Mouse (Mus musculus) liver, embryonic 15.5 days (tissue): ENCODE measurements around the gene Hist1h3g. TPM values are rescaled to one million over a fixed set of nuclear protein-coding genes. Genes with fewer than 3 reads are reported as not detected.

Experiments
- ATAC-seq: fragments of 200-750 bp; cut with Nextera tagmentation; 2 replicates; pipeline ENCODE4 v1.8.0; 2017; ENCODE audit warnings: moderate number of reproducible peaks, mild to moderate bottlenecking, moderate library complexity; ENCODE audit not compliant: insufficient read depth
- H3K27ac ChIP-seq: fragments of 300-500 bp; sonication (generic); replicated peaks from 2 replicates; pipeline ENCODE4 v1.5.1; 2015; ENCODE audit warnings: mild to moderate bottlenecking, inconsistent platforms
- H3K27me3 ChIP-seq: fragments of 300-500 bp; sonication (generic); 2 replicates; pipeline ENCODE4 v1.6.1; 2015; ENCODE audit warnings: mild to moderate bottlenecking, inconsistent platforms
- H3K36me3 ChIP-seq: fragments of 300-500 bp; sonication (generic); replicated peaks from 2 replicates; pipeline ENCODE4 v1.6.1; 2015; ENCODE audit warnings: moderate library complexity, mild to moderate bottlenecking, inconsistent platforms
- H3K4me1 ChIP-seq: fragments of 300-500 bp; sonication (generic); replicated peaks from 2 replicates; pipeline ENCODE4 v1.6.1; 2015; ENCODE audit warnings: inconsistent platforms
- H3K4me2 ChIP-seq: fragments of 300-500 bp; sonication (generic); 2 replicates; pipeline ENCODE4 v1.6.1; 2015; ENCODE audit warnings: moderate library complexity, mild to moderate bottlenecking, inconsistent platforms
- H3K4me3 ChIP-seq: fragments of 300-500 bp; sonication (generic); replicated peaks from 2 replicates; pipeline ENCODE4 v1.5.1; 2015; ENCODE audit warnings: mild to moderate bottlenecking, inconsistent platforms
- H3K9ac ChIP-seq: fragments of 300-500 bp; sonication (generic); 2 replicates; pipeline ENCODE4 v1.6.1; 2015; ENCODE audit warnings: moderate library complexity, mild to moderate bottlenecking, inconsistent platforms
- H3K9me3 ChIP-seq: fragments of 300-500 bp; sonication (generic); replicated peaks from 2 replicates; pipeline ENCODE4 v1.6.1; 2016; ENCODE audit warnings: inconsistent platforms
- WGBS: fragments of 180-500 bp; shearing (Covaris S2); methylation state at CpG from one replicate; pipeline ENCODE4 v1.1.7; 2015; ENCODE audit warnings: mixed read lengths; ENCODE audit not compliant: insufficient replicate concordance; 5-methylcytosine and 5-hydroxymethylcytosine counted together
- polyA plus RNA-seq: library from polyadenylated mRNA; unstranded; fragments of >200 nt; fragmentation: Nextera tagmentation; extraction: Ambion mirVana; gene quantifications from 2 replicates; pipeline ENCODE4 v1.2.1, GENCODE M21; 2015

Hist1h3g gene
- polyA plus RNA-seq, 1 experiment from 2014 or later, result 9.4 TPM

DNA sequence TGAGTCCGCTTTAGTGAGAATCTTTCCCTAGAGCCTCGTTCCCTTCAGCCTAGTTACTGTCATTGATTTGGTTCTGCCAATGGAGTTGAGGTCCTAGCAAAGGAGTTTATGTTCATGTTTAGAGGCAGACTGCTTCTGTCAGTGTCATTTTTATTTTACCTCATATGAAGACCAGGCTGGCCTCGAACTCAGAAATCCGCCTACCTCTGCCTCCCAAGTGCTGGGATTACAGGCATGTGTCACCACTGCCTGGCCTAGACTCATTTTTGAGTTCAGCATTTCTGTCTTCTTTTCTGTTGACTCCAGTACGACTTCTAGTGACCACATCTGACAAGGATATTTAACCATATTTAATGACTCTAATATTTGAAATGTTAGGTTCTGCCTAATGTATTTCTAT lies 19.9 kb upstream of the Hist1h3g start:
- Histone ChIP-seq H3K36me3 (no peaks in the 10 kb centered on the region), H3K4me1 (peaks cover 29% of the 10 kb centered on the region), H3K27me3 (no peaks in the 10 kb centered on the region), H3K27ac (no peak overlapping the region), H3K4me2 (no peak overlapping the region), H3K4me3 (no peak overlapping the region), H3K9me3 (no peaks in the 10 kb centered on the region), H3K9ac (no peak overlapping the region)
- 60% methylated on average over 5 of the region's 5 CpGs for WGBS
- no peak for ATAC-seq

DNA sequence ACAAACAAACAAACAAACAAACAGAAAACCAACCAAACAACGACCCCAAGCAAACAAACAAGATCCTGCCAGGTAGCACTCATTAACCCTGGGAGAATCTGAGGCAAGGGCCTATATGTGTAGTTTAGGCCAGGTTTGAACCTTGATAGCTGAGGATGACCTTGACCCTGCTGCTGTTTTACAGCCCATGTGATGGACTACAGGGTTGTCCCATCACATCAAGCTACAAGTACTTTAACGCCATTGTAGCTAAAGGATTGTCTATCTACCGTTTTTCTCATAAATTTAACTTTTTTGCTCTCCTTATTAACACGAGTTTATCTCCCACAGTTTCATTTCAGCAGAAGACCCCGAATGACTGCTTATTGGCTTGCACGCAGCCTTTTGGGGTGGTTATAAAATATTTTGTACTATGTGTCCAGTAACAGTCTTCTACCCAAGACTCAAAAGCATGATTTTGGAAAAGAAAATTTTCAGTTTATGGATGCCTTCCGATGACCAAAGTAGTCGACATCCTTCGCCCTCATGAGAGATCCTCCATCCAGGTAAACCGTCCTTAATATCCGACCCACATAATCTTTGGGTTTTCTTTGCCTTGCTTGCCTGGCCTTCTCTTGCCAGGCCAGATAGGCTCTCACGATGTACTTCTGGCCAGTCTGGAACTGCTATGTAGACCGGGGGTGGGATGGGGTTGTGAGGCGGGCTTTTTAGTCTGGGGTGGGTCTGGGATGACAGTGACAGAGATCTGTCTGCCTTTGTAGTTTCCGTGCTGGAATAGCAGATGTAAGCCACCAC lies 19.2 kb upstream of the Hist1h3g start:
- Histone ChIP-seq H3K4me3 (peak overlapping the region; percentile 62), H3K27me3 (no peaks in the 10 kb centered on the region), H3K4me2 (peak overlapping the region; percentile 89), H3K36me3 (no peaks in the 10 kb centered on the region), H3K9me3 (no peaks in the 10 kb centered on the region), H3K9ac (peak overlapping the region; percentile 24; the same call in 1 of the 2 replicates), H3K4me1 (peaks cover 33% of the 10 kb centered on the region), H3K27ac (no peak overlapping the region)
- WGBS, result 50% methylated on average over 15 of the region's 15 CpGs
- ATAC-seq, result no peak

DNA sequence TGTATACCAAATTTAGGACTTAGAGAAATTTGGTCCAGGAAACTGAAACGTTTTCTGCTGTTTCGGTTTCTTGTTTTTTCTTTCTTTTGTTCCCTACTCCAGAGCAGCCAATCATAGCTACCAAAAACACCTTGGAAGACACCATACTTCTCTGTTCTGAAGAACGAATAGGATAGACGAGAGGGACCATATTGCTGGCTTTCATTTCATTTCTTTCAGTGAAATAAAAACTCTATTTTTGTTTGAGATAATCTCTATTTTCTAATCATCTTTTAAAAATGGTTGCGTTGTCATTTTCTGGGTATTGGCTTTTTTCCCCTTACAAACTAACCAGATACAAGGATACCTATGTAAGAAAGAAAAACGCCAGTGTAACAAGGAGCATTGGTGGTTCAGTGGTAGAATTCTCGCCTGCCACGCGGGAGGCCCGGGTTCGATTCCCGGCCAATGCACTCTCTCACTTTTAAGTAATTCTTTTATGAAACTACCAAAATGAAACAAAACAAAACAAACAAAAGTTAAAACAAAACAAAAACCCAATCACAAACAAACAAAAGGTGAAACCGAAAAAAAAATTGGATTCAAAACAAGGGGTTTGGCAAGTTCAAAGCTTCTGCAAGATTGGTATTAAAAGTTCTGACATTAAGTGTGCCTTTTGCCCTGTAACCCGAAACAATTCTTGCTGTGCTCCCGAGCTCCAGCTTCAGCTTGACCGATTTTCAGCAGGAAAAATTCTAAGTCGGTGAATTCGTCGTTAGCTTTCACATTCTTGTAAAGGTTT lies 18.2 kb upstream of the Hist1h3g start:
- Histone ChIP-seq H3K4me3 (peak overlapping the region; percentile 62), H3K36me3 (no peaks in the 10 kb centered on the region), H3K9ac (peak overlapping the region; percentile 63), H3K9me3 (no peaks in the 10 kb centered on the region), H3K27me3 (no peaks in the 10 kb centered on the region), H3K27ac (peak overlapping the region; percentile 84), H3K4me1 (peaks cover 37% of the 10 kb centered on the region), H3K4me2 (peak overlapping the region; percentile 89)
- peak; percentile 48 for ATAC-seq
- WGBS, result under 1% methylated on average over 19 of the region's 19 CpGs

DNA sequence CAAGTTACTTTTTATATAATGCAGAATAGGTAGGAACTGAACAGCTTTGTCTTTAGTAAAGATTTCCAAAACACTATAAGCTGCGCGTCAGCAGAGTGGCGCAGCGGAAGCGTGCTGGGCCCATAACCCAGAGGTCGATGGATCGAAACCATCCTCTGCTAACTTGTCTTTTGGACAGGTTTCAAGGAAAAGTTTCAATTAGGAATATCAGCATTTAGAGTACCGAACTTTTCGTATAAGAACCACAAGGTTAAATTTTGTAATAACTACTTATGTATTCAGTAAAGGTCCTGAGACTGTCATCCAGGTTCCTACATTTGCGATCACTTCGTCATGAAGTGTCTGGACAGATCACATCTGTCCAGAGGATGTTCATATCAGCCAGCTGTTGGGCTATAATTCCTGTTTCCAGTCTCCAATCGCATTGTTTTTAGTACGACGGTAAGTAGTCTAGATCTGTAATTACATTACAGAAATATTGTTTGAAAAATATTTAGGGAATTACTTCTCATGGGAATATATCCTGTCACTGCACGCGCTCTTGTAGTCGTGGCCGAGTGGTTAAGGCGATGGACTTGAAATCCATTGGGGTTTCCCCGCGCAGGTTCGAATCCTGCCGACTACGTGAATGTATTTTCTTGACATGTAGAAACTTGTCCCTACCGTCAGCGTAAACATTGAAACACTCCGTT lies 17.5 kb upstream of the Hist1h3g start:
- Histone ChIP-seq H3K9me3 (no peaks in the 10 kb centered on the region), H3K27me3 (no peaks in the 10 kb centered on the region), H3K9ac (peak overlapping the region; percentile 63), H3K36me3 (no peaks in the 10 kb centered on the region), H3K27ac (peak overlapping the region; percentile 84), H3K4me2 (peak overlapping the region; percentile 89), H3K4me3 (peak overlapping the region; percentile 62), H3K4me1 (peaks cover 38% of the 10 kb centered on the region)
- ATAC-seq, result peak; percentile 81
- under 1% methylated on average over 27 of the region's 27 CpGs for whole genome bisulfite sequencing

DNA sequence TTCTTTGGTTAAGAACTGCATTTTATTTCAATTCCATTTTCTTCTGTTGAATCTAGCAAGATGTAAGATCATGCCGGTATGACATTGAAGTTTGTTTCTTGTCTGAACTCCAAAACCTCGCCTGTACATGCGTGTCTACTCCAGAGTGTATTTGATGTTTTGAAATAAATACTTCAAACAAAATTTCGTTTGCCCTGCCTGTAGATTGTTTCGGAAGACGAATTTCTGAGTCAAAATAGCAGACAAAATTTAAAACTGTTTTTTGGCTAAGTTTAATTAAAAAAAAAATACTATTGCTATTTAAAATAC lies 17.0 kb upstream of the Hist1h3g start:
- peaks cover 38% of the 10 kb centered on the region for H3K4me1 ChIP-seq
- H3K4me3 ChIP-seq, result peak overlapping the region; percentile 62
- H3K4me2 ChIP-seq, result peak overlapping the region; percentile 89
- H3K36me3 ChIP-seq, result no peaks in the 10 kb centered on the region
- under 1% methylated on average over 6 of the region's 6 CpGs for WGBS
- peak overlapping the region; percentile 84 for H3K27ac ChIP-seq
- H3K9me3 ChIP-seq, result no peaks in the 10 kb centered on the region
- H3K27me3 ChIP-seq, result no peaks in the 10 kb centered on the region
- no peak for ATAC-seq
- peak overlapping the region; percentile 49 for H3K9ac ChIP-seq

DNA sequence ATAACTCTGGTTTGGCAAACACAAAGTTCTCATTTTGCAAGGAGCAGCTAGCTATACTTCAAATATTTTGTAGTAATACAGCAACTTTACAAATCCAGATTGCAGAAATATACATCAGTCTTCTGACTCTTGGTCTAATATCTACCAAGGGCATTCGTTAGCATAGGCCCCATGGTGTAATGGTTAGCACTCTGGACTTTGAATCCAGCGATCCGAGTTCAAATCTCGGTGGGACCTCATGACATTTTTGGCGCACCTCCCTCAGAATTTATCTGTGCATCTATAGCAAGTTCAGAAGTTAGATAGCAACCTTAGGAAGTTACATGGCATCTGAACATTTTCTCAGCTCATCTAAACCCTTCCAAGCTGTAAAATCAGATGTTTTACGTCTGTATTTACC lies 16.3 kb upstream of the Hist1h3g start:
- Histone ChIP-seq H3K27ac (peak overlapping the region; percentile 75), H3K27me3 (no peaks in the 10 kb centered on the region), H3K4me2 (peak overlapping the region; percentile 89), H3K9ac (no peak overlapping the region), H3K36me3 (no peaks in the 10 kb centered on the region), H3K4me3 (peak overlapping the region; percentile 62), H3K9me3 (no peaks in the 10 kb centered on the region), H3K4me1 (peaks cover 39% of the 10 kb centered on the region)
- 1% methylated on average over 6 of the region's 6 CpGs for WGBS
- ATAC-seq, result peak; percentile 62

DNA sequence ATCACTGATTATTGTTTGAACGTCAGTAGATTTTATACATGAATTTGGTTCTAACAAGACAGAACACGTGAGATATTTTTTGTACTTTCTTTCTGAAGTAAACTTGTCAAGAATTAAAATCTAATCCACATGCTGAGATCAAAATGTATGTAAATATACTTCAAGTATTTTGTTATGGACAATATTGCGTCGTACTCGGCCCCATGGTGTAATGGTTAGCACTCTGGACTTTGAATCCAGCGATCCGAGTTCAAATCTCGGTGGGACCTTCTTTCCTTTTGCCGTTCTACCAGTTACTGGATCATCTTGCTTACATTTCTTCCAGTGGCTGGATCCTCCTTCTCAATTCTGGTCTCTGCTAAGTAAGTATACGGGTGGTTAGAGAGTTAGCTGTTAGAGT lies 15.8 kb upstream of the Hist1h3g start:
- peak overlapping the region; percentile 89 for H3K4me2 ChIP-seq
- H3K27ac ChIP-seq, result peak overlapping the region; percentile 75
- H3K9me3 ChIP-seq, result no peaks in the 10 kb centered on the region
- ATAC-seq, result peak; percentile 45
- WGBS, result under 1% methylated on average over 10 of the region's 10 CpGs
- no peaks in the 10 kb centered on the region for H3K27me3 ChIP-seq
- no peaks in the 10 kb centered on the region for H3K36me3 ChIP-seq
- H3K9ac ChIP-seq, result no peak overlapping the region
- peak overlapping the region; percentile 62 for H3K4me3 ChIP-seq
- H3K4me1 ChIP-seq, result peaks cover 42% of the 10 kb centered on the region

DNA sequence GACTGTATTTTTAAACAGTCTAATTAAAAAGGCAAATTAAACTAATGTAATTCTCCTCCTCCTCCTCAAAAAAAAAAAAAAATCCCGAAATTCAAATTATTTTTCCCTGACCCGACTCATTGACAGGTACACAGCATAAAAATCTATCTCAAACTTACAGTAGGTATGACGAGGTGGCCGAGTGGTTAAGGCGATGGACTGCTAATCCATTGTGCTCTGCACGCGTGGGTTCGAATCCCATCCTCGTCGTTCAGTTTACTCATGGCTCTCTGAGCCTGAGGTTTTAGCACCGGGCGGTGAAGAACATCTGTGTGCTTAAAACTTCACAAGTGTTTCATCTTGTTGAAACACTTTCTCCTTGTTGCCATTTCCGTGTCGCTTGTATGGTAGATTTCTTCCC lies 13.5 kb upstream of the Hist1h3g start:
- H3K27me3 ChIP-seq, result no peaks in the 10 kb centered on the region
- no peaks in the 10 kb centered on the region for H3K36me3 ChIP-seq
- H3K4me3 ChIP-seq, result peak overlapping the region; percentile 13
- WGBS, result under 1% methylated on average over 14 of the region's 14 CpGs
- H3K27ac ChIP-seq, result no peak overlapping the region
- no peak overlapping the region for H3K9ac ChIP-seq
- peaks cover 50% of the 10 kb centered on the region for H3K4me1 ChIP-seq
- ATAC-seq, result peak; percentile 32; the same call in 1 of the 2 replicates
- H3K4me2 ChIP-seq, result peak overlapping the region; percentile 50
- H3K9me3 ChIP-seq, result no peaks in the 10 kb centered on the region

DNA sequence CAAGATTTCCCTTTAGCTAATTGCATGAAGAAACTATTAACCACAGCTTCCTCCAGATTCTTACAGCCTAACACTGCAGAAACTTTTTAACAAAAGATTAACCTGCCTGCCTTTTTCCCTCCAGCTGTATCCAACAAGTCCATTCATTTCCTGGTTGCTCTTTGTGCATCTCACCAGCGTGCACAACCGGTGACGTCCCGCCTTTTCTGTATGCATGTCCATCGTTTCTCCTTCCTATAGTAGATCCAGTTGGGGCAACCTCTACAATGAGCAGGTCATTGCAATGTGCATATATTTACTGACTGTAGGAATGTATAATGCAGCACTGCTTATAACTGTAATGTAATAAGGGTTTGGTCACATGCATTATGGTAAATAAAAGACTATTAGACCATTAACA lies 11.2 kb upstream of the Hist1h3g start:
- no peak for ATAC-seq
- Histone ChIP-seq H3K27me3 (no peaks in the 10 kb centered on the region), H3K27ac (no peak overlapping the region), H3K36me3 (no peaks in the 10 kb centered on the region), H3K4me2 (no peak overlapping the region), H3K4me1 (peaks cover 56% of the 10 kb centered on the region), H3K9ac (no peak overlapping the region), H3K4me3 (no peak overlapping the region), H3K9me3 (no peaks in the 10 kb centered on the region)
- 31% methylated on average over 5 of the region's 5 CpGs for WGBS

DNA sequence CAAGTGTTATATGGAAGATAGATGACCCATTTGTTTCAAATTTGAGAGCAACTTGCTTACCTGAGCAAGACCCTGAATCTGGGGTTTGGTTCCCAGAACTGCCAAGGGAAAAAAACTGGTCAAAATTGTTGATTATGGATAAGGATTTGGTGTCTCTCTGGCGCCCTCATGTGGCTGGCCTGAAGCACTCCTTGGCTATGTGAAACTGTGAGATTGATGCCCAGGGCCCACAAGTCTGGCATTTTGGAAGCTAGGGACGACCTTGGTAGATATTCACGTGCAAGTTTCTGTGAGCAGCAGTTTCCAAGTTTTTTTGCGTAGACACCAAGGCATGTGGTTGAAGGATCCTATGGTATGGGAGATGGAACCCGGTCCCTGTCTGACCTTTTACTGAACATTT lies 10.6 kb upstream of the Hist1h3g start:
- no peak overlapping the region for H3K4me3 ChIP-seq
- 0 out of 2 replicates have a peak, but pooled peaks have one; percentile 13 for ATAC-seq
- H3K4me1 ChIP-seq, result peaks cover 56% of the 10 kb centered on the region
- WGBS, result 11% methylated on average over 5 of the region's 5 CpGs
- 0 out of 2 replicates have a peak overlapping the region, but pooled peaks have one; percentile 5 for H3K9ac ChIP-seq
- H3K27ac ChIP-seq, result no peak overlapping the region
- no peaks in the 10 kb centered on the region for H3K27me3 ChIP-seq
- H3K9me3 ChIP-seq, result no peaks in the 10 kb centered on the region
- no peaks in the 10 kb centered on the region for H3K36me3 ChIP-seq
- H3K4me2 ChIP-seq, result peak overlapping the region; percentile 18; the same call in 1 of the 2 replicates

DNA sequence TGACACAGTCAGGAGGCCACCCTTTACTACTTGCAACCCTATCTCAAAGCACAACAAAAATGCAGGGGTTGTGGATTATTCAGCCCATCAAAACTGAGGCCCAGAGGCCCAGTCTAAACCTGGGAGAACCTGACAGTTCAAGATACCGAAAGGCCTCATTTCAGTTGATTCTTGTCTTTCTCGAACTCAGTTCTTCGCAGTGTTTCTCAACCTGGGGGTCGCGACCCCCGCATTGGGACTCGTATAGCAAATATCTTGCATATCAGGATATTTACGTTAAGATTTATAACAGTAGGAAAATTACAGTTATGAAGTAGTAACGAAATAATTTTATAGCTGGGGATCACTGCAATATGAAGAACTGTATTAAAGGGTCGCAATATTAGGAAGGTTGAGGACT lies 9.3 kb upstream of the Hist1h3g start:
- H3K4me1 ChIP-seq, result peaks cover 44% of the 10 kb centered on the region
- no peaks in the 10 kb centered on the region for H3K9me3 ChIP-seq
- H3K9ac ChIP-seq, result peak overlapping the region; percentile 26; the same call in 1 of the 2 replicates
- H3K27ac ChIP-seq, result 0 out of 2 replicates have a peak overlapping the region, but pooled peaks have one; percentile 25
- WGBS, result 2% methylated on average over 10 of the region's 10 CpGs
- no peak for ATAC-seq
- peak overlapping the region; percentile 45 for H3K4me3 ChIP-seq
- no peaks in the 10 kb centered on the region for H3K27me3 ChIP-seq
- H3K4me2 ChIP-seq, result peak overlapping the region; percentile 65
- no peaks in the 10 kb centered on the region for H3K36me3 ChIP-seq
